Mouse (Mus musculus): ENCODE data around the gene Cenpo.
A peak's percentile ranks its signal among the peaks of the same experiment; 100 is the strongest.
"Not testable (repeated sequence)": the region's sequence is repeated elsewhere in the genome, so short reads cannot be mapped to it uniquely, and the experiment has no call there.

Cenpo gene

DNA sequence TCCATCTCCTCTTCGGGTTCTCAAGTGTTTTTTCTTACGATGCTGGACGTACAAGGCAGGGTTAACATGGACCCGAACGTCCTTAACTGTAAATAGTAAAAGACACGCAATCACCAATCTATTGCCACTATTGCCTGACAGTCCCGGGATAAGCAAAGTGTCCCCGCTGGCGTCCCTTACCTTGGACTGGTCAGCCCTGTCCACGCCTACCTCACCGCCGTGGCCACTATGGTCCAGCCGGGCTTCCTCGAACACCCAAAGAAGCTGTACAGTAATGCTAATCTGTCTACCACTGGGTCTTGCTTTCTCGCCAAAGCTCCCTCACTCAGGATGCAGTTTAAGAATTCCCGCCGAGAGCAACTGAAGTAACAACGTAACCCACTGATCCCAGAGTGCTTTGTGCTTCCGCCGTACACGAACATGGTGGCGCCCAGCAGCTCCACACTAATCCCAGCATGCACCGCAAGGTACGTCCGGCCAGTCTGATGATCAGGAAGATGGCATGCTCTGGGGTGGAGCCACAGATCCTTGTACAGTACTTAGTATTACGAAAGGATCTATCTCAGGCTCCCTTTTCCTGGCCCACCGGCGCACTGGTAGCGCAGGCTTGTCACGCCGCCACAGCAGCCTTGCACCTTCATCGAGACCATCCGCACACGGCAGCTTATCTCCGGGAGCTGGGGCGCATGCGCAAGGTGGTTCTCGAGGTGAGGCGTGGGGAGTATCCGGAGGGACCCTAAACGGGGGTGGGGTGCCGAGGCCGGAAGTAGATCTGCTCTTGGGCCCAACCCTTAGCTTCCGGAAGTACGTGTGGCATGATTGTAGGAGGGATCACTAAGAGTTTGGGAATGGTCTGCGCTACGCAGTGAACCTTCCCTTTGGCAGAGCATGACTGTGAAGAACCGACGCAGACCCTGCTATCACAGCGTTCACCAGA lies at the start of gene Cenpo, which contains the start of gene Ptrhd1:
TSS of gene Cenpo (minus strand) at position 723 of the 937 bp plus-strand sequence.
TSS of gene Ptrhd1 (plus strand) at position 456 of the 937 bp plus-strand sequence.
- DNase-seq = peak; percentile 93

DNA sequence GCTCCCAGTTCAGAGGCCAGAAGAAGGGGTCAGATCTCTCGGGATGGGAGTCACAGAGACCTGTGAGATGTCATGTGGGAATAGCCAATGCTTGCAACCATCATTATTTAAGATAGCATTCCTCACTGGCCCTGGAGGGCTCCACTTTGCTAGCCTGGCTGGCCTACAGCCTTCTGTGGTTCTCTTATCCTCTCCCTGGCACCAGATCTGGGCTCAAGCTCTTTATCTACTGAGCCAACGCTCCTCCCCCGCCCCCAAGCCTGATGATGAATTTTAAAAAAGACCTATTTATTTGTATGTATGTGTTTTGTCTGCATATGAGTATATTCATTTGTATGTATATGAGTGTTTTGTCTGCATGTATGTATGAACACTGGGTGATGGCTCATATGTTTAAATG lies 45.8 kb upstream of the Cenpo start:
- peak; percentile 13 for DNase-seq

DNA sequence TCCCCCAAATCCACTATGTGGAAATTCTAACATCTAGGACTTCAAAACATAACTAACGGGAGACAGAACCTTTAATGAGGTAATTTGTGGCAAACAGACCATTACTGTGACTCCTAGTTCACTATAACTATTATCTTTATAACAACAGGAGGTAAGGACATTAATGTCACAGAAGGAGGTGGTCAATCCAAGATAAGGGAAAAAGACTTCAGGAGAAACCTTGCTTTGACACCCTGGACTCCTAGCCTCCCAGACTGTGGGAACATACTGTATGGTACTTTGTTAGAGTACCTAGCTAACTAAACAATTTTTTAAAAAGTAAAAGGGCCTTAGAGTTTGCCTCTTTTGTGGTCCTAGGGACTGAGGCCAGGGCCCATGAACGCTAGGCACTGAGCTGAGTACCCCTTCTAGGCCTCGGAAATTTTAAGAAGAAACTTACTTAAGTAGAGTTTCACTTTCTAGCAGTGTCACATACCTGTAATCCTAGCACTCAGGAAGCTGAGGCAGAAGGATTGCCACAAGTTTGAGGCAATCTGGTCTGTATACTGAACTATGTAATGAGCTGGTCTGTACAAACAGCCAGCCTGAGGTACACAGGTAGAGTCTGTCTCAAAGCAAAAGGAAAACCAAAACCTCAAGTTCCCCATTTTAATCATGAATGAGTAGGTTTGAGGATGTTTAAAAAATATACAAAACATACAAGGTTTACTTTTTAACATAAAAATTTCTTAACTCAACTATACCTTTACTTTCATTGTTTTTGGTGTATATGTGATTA lies 45.1 kb upstream of the Cenpo start:
- DNase-seq = no peak

DNA sequence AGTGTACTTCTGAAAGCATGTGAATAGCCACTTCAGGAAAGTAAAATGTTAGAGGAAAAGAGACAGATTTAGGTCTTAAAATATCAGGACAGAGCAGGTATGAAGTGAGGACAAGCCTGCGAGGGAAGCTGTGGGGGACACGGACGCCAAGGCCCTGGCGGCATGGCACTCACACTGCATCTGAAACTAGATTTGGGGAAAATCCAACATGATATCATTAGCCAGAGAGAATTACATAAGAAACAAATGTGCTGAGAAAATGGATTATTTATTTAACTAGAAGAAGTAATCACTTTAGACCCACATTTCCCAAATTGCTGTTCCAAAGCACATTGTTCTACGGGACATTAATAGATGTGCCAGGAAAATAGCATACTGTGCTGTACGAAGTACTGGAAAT lies 37.0 kb upstream of the Cenpo start:
- DNase-seq = no peak

DNA sequence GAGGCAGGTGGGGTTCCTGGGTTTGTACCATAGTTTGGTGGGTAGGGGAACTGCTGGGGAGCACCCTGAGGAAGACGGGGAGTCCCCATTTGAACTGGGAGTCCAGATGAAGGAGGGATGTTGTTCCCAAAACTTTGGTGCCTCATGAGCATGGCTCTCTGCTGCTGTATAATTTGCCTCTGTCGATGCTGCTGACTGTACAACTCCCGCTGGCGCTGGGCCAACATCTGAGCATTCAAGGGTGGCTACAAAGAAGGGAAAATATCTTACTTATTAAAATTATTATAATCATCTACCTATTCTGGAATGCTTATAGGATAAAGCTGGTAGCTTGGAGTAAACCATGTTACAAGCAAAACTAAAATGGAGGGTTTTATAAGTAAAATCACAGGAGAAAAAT lies 33.7 kb upstream of the Cenpo start:
- DNase-seq = no peak

DNA sequence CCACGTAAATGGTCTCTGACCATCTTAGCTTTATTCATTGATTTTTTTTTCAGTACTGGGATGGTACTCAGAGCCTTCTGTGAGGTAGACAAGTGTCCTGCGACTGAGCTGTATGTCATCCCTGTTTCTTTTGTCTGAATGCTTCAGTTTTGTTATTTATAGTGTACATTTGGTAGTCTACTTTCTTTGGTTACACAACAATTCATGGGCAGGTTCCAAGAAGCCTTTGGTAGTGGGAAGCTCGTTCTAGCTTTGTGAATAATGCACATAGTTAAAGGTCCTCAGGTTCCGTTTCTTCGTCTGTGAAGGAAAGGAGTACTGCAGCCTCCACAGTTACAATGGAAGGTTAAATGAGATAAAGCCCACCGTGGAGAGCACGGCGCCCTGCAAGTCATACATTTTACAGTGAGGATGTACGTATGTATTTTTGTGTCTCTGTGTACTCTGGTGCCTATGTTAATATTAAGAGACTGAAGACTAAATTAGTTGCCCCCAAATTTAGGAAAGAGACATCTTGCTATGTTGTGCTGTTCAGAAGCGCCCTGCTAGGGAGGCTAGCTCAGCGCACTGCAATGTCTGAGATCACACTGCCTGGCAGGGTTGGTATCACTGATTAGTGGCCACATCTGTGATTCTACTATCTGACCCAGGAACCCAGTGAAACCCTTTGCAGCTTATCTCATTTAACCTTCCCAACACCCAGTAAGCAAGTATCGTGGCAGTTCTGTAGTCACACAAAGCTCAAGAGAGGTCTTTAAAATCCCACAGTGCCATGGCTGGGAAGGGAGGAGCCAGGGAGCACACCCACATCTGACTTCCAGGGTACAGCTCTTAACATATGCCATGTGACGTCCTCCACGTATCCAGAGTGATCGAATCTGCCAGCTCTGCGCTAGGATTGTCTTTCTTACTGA lies 18.9 kb upstream of the Cenpo start:
- DNase-seq = peak; percentile 65

DNA sequence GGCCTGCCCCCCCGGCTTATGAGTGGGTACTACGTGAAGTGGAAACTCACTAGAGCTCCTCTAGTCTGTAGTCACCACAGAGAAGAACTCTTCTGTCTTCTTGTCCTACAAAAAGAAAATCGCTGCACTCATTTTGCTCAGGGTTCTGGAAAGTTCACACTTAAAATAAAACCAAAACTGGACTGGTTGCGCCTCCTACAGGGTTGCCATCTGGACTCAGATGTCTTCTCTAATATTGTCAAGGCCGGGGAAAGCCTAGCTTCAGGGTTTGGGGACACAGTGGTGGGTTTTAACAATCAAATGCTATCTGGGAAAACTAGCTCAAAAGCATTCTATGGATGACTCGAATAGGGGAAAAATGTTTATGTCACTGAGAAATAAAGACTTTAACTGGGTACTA lies 15.7 kb upstream of the Cenpo start:
- no peak for DNase-seq

DNA sequence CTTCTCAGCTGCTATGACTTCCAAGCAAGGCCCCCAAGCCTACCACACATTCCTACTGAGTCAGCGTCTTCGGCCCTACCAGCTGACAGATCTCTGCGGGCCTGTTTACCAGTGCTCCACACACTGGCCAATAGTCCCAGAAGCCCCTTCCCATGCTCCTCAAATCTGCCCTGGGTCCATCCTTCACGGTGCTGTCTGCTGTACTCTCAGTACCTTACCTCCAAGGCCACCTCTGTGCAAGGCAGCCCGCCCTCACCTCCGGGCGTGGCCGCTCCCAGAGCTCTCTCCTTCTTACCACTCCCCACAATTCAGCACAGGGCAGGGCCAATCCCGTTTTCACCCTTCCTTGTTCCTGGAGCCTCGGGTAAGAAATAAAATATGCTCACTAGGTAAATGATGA lies 11.6 kb upstream of the Cenpo start:
- no peak for DNase-seq

DNA sequence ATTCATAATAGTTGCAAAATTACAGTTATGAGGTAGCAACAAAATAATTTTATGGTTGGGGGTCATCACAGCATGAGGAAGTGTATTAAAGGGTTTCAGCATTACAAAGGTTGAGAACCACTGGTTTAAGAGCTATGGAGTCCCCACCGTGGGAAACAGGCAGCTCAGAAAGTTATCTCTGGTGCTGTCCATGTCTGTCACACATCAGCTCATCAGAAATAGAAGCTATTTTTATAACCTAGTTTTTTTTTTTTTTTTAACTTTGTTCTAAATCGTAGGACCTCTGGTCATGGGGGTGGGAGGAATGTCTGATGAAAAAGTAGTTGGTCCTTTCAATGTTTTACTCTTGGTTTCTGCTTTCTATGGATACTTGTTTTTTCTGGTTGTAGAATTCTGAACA lies 9.7 kb upstream of the Cenpo start:
- DNase-seq = no peak

DNA sequence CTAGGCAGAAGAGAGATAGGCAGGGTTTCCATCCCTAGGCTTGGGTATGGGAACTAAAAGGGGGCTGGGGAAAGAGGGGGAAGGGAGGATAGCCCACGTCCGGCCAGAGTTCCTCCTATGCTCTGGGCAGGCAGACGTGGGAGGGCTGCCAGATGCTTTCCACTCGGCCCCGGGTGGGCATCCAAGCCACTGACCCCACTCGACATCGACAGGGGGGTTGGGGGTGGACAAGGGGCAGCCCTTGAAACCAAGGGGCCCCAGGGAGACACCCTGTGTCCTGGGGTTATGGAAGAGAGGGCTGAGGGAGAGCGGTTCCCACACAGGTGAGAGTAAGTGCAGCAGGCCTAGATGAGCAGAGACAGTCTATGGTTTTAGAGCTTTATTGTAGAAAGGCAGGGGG lies 6.2 kb upstream of the Cenpo start:
- not testable (repeated sequence) for DNase-seq

DNA sequence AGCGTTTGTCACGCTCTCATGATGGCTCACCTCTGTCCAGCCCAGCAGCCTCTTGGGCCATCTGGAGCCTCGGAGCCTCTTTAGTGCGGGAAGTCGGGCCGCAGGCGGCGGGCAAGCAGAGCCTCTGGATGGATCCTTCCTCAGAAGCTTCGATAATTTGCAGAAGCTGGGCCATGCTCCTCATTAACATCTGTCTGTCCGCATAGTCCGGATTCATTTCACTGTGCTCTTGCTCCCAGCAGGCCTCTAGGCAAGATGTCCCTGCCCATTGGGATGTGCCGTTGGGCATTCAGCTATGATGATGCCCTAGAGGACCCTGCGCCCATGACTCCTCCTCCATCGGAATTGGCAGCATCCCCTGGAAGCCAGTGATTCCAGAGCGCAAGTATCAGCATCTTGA lies 3.4 kb upstream of the Cenpo start:
- DNase-seq = no peak

DNA sequence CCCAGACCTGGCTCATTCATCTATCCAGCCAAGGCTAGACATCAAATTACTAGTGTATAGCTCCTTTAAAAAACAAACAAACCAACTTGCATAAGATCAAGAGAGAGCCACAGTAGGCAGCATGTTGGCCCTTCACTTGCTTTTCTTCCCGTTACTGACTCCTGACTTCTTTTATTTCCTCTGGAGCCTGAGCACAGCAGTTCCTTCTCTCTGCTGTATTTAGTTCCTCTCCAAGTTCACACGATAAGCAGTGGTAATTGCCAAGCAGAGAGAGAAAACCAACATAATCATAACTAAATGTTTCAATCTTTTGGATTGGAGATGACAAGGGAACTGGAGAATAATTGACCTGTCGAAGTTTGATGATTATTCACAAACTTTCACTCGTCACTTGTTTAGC lies 1.3 kb downstream of the Cenpo start:
- DNase-seq = no peak

DNA sequence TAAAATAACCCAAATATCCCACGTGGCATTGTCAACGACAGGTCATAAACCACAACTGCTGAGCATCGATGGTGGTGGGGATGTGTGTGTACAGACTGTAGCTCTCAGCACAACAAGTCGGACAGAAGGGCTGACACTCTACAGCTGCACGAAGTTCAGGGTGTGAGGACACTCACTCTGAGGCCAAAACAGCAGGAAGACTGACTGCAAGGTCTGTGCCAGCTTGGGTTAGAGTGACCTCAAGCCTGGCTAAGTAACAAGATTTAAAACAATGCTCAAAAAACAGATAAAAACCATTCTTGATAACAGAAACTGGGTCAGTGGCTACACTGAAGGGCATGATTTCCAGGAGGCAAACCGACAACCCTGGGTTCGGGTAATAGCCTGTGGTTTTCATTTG lies 3.9 kb downstream of the Cenpo start:
- DNase-seq = no peak

DNA sequence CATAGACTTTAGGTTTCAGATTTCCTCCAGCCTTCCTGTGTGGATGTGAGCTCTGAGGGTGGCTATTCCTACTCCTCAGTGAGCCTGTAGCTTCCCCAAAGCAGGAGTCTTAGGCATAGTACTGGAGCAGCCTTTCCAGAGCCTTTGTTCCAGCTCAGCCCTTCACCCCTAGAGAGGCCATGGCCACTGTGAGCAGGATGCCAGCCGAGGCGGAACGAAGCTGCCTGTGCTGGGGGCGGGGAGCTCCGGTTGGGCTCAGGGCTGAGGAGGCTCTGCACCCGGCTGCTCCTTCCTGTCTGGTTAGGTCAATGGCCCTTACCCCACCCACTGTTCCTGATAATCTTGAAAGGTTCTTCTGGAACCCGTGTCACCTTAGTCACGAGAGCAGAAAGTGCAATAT lies 21.2 kb downstream of the Cenpo start:
- DNase-seq = no peak

DNA sequence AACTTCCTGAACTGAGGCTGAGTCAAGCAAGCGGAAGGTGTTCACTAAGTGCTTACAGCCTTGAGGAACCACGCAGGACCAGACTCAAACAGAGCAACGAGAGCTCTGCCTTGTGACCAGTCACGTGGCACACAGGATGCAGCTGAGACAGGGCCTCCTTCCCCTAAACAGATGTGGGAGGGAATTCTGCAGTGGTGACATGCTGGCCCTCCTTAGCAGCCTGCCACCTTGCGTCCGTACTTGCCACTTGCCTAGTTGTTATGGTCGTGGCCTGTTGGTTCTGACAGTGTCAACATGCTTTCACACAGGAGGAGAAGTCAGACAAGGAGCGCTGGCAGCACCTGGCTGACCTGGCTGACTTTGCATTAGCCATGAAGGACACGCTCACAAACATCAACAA lies 22.9 kb downstream of the Cenpo start:
- no peak for DNase-seq

DNA sequence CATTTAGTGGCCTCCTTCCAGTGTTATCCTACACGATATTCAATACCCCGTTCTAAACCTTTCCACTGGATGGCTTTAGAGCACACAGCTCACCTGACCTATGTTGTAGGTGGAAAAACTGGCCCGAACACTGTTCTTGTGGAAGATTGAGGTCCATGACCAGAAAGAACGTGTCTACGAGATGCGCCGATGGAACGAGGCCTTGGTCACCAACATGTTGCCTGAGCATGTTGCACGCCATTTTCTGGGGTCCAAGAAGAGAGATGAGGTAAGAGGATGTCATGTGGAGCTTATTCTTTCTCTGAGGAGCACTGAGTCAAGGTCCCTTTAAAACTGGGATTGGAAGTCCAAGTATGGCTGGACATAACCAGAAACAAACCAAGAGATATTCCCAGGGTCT lies 24.9 kb downstream of the Cenpo start:
- no peak for DNase-seq

DNA sequence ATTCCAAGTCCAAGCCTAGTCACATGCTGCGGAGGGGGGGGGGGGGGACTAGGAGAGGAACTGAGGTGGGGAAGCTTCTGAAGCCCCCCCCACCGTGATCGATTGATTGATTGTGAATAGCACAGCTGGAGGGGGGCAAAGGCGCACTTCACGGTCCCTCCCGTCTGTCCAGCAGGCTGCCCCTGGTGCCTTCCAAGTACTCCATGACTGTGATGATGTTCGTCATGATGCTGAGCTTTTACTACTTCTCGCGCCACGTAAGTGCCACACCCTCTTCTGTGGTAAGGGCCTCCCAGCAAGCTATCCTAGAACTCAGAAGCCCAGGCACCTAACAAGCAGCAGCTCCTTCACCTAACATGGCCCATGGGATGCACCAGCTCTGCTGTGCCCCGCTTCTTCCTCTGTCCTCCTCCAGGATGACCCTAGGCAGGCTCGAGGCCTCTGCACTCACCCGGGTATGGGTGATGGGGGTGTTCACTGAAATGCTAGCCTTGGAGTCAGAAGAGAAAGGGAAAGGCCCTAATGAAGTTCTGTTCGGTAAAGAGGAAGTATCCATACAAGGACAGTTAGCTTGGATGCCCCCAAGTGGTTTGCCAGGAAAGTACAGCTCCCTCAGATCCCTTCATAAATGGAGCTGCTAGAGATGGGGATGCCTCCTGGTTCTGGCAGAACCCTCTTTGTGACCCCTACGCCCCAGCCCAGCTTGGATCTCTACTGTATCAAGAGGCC lies 25.5 kb downstream of the Cenpo start:
- peak; percentile 27 for DNase-seq

DNA sequence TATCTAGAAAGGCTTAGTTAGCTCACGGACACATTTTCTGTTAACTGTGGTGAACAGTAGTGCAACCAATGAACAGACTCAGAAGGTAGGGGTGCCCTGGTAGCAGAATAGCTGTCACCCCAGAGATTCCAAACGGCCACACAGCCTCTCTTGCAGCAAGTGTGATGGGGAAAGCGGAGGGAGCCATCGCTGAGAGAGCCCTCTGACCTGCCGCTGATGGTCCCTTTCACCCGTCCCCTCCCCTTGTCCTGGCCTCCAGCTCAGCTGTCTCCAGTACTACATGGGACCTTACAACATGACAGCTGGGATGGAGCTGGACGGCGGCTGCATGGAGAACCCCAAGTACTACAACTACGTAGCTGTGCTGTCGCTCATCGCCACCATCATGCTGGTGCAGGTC lies 28.0 kb downstream of the Cenpo start:
- no peak for DNase-seq

DNA sequence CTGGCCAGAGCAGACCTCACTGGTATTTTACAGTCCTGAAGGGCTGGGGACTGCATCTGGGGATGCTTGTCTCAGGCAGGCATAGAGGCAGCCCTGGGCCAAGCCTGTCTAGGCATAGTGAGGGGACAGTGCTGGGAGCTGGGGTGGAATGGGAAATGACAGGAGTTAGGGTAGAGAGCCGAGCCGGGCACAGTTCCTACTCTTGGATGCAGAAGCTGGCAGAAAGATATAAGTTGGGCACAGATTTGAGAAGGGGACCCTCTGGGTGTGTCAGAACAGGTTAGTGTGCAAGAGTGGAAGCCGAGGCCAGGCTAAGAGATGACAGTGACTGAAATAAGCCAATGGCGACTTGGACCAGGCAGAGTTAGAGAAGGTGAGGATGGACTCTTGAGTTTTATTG lies 31.9 kb downstream of the Cenpo start:
- DNase-seq = no peak

DNA sequence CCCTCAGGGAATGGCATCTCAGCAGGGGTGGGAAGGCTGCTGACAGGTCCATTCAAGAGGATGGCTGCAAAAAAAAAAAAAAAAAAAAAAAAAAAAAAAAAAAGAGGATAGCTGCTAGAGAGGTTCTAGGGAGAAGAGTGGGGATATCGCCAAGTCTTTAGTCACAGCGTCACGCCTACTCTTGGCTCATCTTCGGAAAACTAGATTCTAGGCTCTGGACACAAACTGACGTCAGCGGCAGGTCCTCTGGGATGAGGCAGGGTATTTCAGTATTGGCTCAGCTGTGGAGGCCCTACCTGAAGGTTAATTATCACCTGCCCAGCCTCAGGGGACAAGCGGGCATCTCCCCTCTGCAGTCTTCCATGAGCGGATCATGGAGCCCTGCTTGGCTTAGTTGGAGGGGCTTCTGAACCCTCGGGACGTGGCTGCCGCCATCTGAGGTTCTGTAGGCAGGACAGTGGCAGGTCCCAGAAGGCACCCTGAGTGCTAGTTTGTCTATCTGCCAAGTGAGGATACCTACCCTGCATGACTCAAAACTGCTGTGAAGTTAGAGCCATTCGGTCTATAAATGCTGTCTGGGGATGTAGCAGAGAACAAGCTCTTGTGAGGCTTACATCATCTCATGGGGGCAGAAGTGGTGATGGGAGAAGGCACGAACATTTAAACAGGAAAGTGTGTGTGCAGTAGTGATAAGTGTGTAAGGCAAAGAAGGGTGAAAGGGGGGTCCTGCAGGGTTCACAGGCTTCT lies 32.5 kb downstream of the Cenpo start:
- DNase-seq = no peak

DNA sequence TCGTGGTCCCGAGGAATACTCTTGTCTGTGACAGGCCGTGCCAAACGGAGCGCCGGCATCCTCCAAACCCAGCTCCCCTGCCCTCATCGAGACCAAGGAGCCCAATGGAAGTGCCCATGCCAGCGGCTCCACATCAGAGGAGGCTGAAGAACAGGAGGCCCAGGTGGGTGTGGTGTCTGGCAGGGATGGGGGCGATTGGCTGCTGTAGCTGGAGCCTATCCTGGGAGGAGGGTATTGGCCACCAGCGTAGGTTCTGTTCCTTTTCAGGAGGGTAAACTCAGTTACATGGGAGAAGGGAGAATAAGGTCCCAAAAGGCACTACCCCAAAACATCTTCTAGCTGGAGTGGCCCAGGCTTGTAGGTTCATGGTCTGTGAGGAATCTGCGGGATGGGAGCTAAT lies 34.8 kb downstream of the Cenpo start:
- no peak for DNase-seq
